Mouse (Mus musculus) CH12.LX (cell line): Measurements from ENCODE around the gene Ndufb8.

Source experiments
- CHD1 ChIP-seq: IDR thresholded peaks from 2 replicates; pipeline ENCODE4 v1.6.1; 2012; ENCODE audit warnings: low read depth, low read length, improper control_type of control experiment, inconsistent platforms
- CTCF ChIP-seq, 2 experiments: IDR thresholded peaks in 1 of 2; conservative IDR thresholded peaks in 1 of 2; 2 replicates each; pipeline ENCODE4 v1.5.1; 2011 to 2012; ENCODE audit warnings: low read depth in 2 of 2, low read length in 2 of 2, improper control_type of control experiment in 1 of 2, inconsistent platforms in 1 of 2, mild to moderate bottlenecking in 1 of 2, moderate library complexity in 1 of 2
- EP300 ChIP-seq: IDR thresholded peaks from 2 replicates; pipeline ENCODE4 v1.6.1; 2011; ENCODE audit warnings: low read length, improper control_type of control experiment
- JUND ChIP-seq: conservative IDR thresholded peaks from 2 replicates; pipeline ENCODE4 v1.6.1; 2011; ENCODE audit warnings: low read depth, low read length, improper control_type of control experiment
- MEF2A ChIP-seq: IDR thresholded peaks from 2 replicates; pipeline ENCODE4 v1.6.1; 2014; ENCODE audit warnings: low read depth, mild to moderate bottlenecking, inconsistent platforms, low read length, improper control_type of control experiment, borderline replicate concordance
- NRF1 ChIP-seq: IDR thresholded peaks from 2 replicates; pipeline ENCODE4 v1.6.1; 2014; ENCODE audit warnings: low read depth, mild to moderate bottlenecking, inconsistent platforms, low read length, improper control_type of control experiment, moderate library complexity
- POLR2A ChIP-seq: IDR thresholded peaks from 2 replicates; pipeline ENCODE4 v1.6.1; 2011; ENCODE audit warnings: low read depth, mild to moderate bottlenecking, improper control_type of control experiment, low read length
- TBP ChIP-seq: conservative IDR thresholded peaks from 2 replicates; pipeline ENCODE4 v1.6.1; 2011; ENCODE audit warnings: low read depth, low read length, improper control_type of control experiment

DNA sequence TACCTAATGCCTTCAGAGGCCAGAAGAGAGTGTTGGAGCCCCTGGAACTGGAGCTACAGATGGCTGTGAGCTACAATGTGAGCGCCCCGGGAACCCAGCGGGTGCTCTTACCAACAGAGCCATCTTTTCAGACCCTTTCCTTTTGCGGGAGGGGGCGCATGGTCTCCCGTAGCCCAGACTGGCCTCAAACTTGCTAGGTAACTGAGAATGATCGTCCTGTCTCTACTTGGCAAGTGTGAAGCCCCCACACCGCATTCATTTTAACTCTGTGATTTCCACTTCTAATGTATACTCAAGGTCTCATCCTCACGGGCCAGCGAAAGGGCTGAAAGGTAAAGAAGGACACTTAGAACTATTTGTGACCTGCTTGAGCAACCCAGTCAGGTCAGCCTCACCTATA is 10.9 kb downstream of the Ndufb8 start:
- TF ChIP-seq CHD1, result no peak
- no peak for TF ChIP-seq CTCF (conservative IDR thresholded peaks at IDR 0.05 in 1 of 2, IDR thresholded peaks at IDR 0.05 in 1 of 2; ENCODE audit: low read depth in 2 of 2, low read length in 2 of 2)
- no peak for TF ChIP-seq JUND
- no peak for TF ChIP-seq EP300
- no peak for TF ChIP-seq POLR2A
- no peak for TF ChIP-seq MEF2A
- no peak for TF ChIP-seq NRF1
- no peak for TF ChIP-seq TBP
